In genomic region chr1:171150838-171151391, GRCm38 (mm10) we compare ENCODE assay signal across 8 mouse cellular contexts. TPM values are rescaled to one million over a fixed set of nuclear protein-coding genes. Genes with fewer than 3 reads are reported as not detected.
DNase-seq lines count a peak whose midpoint lies in the region; ATAC-seq lines count a peak whose summit lies in the region.

No protein-coding gene starts in this region.

- H3K4me1 ChIP-seq in kidney, embryonic 15.5 days: peaks cover 18% of the 10 kb centered on the region
- peaks cover 40% of the 10 kb centered on the region for H3K4me1 ChIP-seq in erythroblast, embryonic 14.5 days (ENCODE audit: control insufficient read depth)
- peaks cover 11% of the 10 kb centered on the region for H3K4me1 ChIP-seq in hindbrain, embryonic 12.5 days
- H3K4me1 ChIP-seq in limb, embryonic 12.5 days (replicated peaks): peaks cover 11% of the 10 kb centered on the region

- H3K27me3 ChIP-seq in kidney, embryonic 15.5 days: 0 out of 2 replicates have a peak, but pooled peaks cover 3% of the 10 kb centered on the region
- H3K27me3 ChIP-seq in erythroblast, embryonic 14.5 days (ENCODE audit: control insufficient read depth): peaks cover 12% of the 10 kb centered on the region
- peaks cover 11% of the 10 kb centered on the region for H3K27me3 ChIP-seq in hindbrain, embryonic 12.5 days
- H3K27me3 ChIP-seq in limb, embryonic 12.5 days: peaks cover 10% of the 10 kb centered on the region

- H3K27ac ChIP-seq in kidney, embryonic 15.5 days: peak overlapping the region; percentile 84
- H3K27ac ChIP-seq in hindbrain, embryonic 12.5 days: peak overlapping the region; percentile 49
- H3K27ac ChIP-seq in limb, embryonic 12.5 days: peak overlapping the region; percentile 85

- 3% methylated on average over 18 of the region's 18 CpGs for WGBS in kidney, embryonic 15.5 days
- 6% methylated on average over 18 of the region's 18 CpGs for WGBS in hindbrain, embryonic 12.5 days
- 4% methylated on average over 18 of the region's 18 CpGs for WGBS in limb, embryonic 12.5 days

- H3K36me3 ChIP-seq in kidney, embryonic 15.5 days: peaks cover 2% of the 10 kb centered on the region; the same call in 1 of the 2 replicates
- H3K36me3 ChIP-seq in erythroblast, embryonic 14.5 days (ENCODE audit: control insufficient read depth): peaks cover 7% of the 10 kb centered on the region
- peaks cover 2% of the 10 kb centered on the region; the same call in 1 of the 2 replicates for H3K36me3 ChIP-seq in hindbrain, embryonic 12.5 days
- H3K36me3 ChIP-seq in limb, embryonic 12.5 days: peaks cover 3% of the 10 kb centered on the region

- ATAC-seq in kidney, embryonic 15.5 days (replicated peaks; ENCODE audit: low FRiP score): peak; percentile 16; the same call in 1 of the 2 replicates
- peak; percentile 49 for ATAC-seq in hindbrain, embryonic 12.5 days (ENCODE audit: low FRiP score)
- 0 out of 2 replicates have a peak, but pooled peaks have one; percentile 17 for ATAC-seq in limb, embryonic 12.5 days (ENCODE audit: insufficient number of reproducible peaks, insufficient read depth, low FRiP score, low TSS enrichment, low read depth)
- 0 out of 2 replicates have a peak, but pooled peaks have one; percentile 2 for ATAC-seq in monocyte, adult 5-6 weeks (replicated peaks; ENCODE audit: insufficient number of reproducible peaks, low FRiP score, low TSS enrichment, poor library complexity, severe bottlenecking)

- H3K4me2 ChIP-seq in kidney, embryonic 15.5 days: peak overlapping the region; percentile 78
- peak overlapping the region; percentile 62 for H3K4me2 ChIP-seq in hindbrain, embryonic 12.5 days (replicated peaks)
- peak overlapping the region; percentile 66 for H3K4me2 ChIP-seq in limb, embryonic 12.5 days

- peak overlapping the region; percentile 51 for H3K9ac ChIP-seq in kidney, embryonic 15.5 days
- peak overlapping the region; percentile 64 for H3K9ac ChIP-seq in hindbrain, embryonic 12.5 days
- peak overlapping the region; percentile 70 for H3K9ac ChIP-seq in limb, embryonic 12.5 days (replicated peaks)

- no peaks in the 10 kb centered on the region for H3K9me3 ChIP-seq in kidney, embryonic 15.5 days (replicated peaks)
- no peaks in the 10 kb centered on the region for H3K9me3 ChIP-seq in erythroblast, embryonic 14.5 days (ENCODE audit: control insufficient read depth, low read length)
- no peaks in the 10 kb centered on the region for H3K9me3 ChIP-seq in hindbrain, embryonic 12.5 days (replicated peaks)
- no peaks in the 10 kb centered on the region for H3K9me3 ChIP-seq in limb, embryonic 12.5 days

- H3K4me3 ChIP-seq in kidney, embryonic 15.5 days (replicated peaks): peak overlapping the region; percentile 83
- peak overlapping the region; percentile 92 for H3K4me3 ChIP-seq in erythroblast, embryonic 14.5 days (replicated peaks)
- H3K4me3 ChIP-seq in hindbrain, embryonic 12.5 days: peak overlapping the region; percentile 74
- H3K4me3 ChIP-seq in limb, embryonic 12.5 days (replicated peaks): peak overlapping the region; percentile 79

- DNase-seq in kidney, adult 18-20 months: no peak
- DNase-seq in Muller cell, postnatal 12 days (ENCODE audit: inconsistent ontology term): peak; percentile 42
- no peak for DNase-seq in spleen, postnatal 36 days (ENCODE audit: low spot score in 2 of 2)

RNA-seq across cellular contexts. Expression of gene Mpz, which starts 0.4 kb away (rescaled TPM):
- 0.86 and 0.99 TPM in 2 replicates for polyA plus RNA-seq in kidney, embryonic 15.5 days (2015; fragmentation: Nextera tagmentation; extraction: Ambion mirVana)
- not detected in 2 replicates for polyA plus RNA-seq in erythroblast, embryonic 14.5 days (2012)
- polyA plus RNA-seq in hindbrain, embryonic 12.5 days (2016; fragmentation: Nextera tagmentation; extraction: Ambion mirVana): 2.4 and 4.2 TPM in 2 replicates
- 1.5 and 2.6 TPM in 2 replicates for polyA plus RNA-seq in limb, embryonic 12.5 days (2016; fragmentation: Nextera tagmentation; extraction: Ambion mirVana)
- not detected in 3 replicates for total RNA-seq in monocyte, adult 5-6 weeks (2017)

RNA-seq across cellular contexts. Expression of gene Sdhc, which starts 0.5 kb away (rescaled TPM):
- 307 and 309 TPM in 2 replicates for polyA plus RNA-seq in kidney, embryonic 15.5 days (2015; fragmentation: Nextera tagmentation; extraction: Ambion mirVana)
- 4.9 and 7.2 TPM in 2 replicates for polyA plus RNA-seq in erythroblast, embryonic 14.5 days (2012)
- 214 and 218 TPM in 2 replicates for polyA plus RNA-seq in hindbrain, embryonic 12.5 days (2016; fragmentation: Nextera tagmentation; extraction: Ambion mirVana)
- 182 and 217 TPM in 2 replicates for polyA plus RNA-seq in limb, embryonic 12.5 days (2016; fragmentation: Nextera tagmentation; extraction: Ambion mirVana)
- 15.7 to 38.4 TPM (median 25.1 TPM) in 3 replicates for total RNA-seq in monocyte, adult 5-6 weeks (2017)

RNA-seq across cellular contexts. Expression of gene Cfap126, which starts 37.2 kb away (rescaled TPM):
- polyA plus RNA-seq in kidney, embryonic 15.5 days (2015; fragmentation: Nextera tagmentation; extraction: Ambion mirVana): 2.0 and 2.1 TPM in 2 replicates
- polyA plus RNA-seq in erythroblast, embryonic 14.5 days (2012): 0.37 and 0.64 TPM in 2 replicates
- 9.8 and 14.1 TPM in 2 replicates for polyA plus RNA-seq in hindbrain, embryonic 12.5 days (2016; fragmentation: Nextera tagmentation; extraction: Ambion mirVana)
- polyA plus RNA-seq in limb, embryonic 12.5 days (2016; fragmentation: Nextera tagmentation; extraction: Ambion mirVana): 1.5 and 1.6 TPM in 2 replicates
- 1.4 to 6.2 TPM (median 1.6 TPM) in 3 replicates for total RNA-seq in monocyte, adult 5-6 weeks (2017)

RNA-seq across cellular contexts. Expression of gene Pcp4l1, which starts 45.2 kb away (rescaled TPM):
- 2.8 and 4.0 TPM in 2 replicates for polyA plus RNA-seq in kidney, embryonic 15.5 days (2015; fragmentation: Nextera tagmentation; extraction: Ambion mirVana)
- not detected in 2 replicates for polyA plus RNA-seq in erythroblast, embryonic 14.5 days (2012)
- 22.8 and 28.7 TPM in 2 replicates for polyA plus RNA-seq in hindbrain, embryonic 12.5 days (2016; fragmentation: Nextera tagmentation; extraction: Ambion mirVana)
- polyA plus RNA-seq in limb, embryonic 12.5 days (2016; fragmentation: Nextera tagmentation; extraction: Ambion mirVana): 2.0 and 2.8 TPM in 2 replicates
- total RNA-seq in monocyte, adult 5-6 weeks (2017): 0.29 to 2.0 TPM in 2 of 3 replicates, not detected in the other

Comparison
In these comparisons a context has a peak if more than half of its experiments do, and no peak if none do; other contexts are left out.
1. RNA of gene Sdhc, which starts 0.5 kb away (polyA plus RNA-seq): 307 to 309 TPM in kidney, embryonic 15.5 days, 214 to 218 TPM in hindbrain, embryonic 12.5 days and 182 to 217 TPM in limb, embryonic 12.5 days; 4.9 to 7.2 TPM in erythroblast, embryonic 14.5 days; every median in the first group is over 10 times any median in the second.
2. Peak in every context shown above with its lines, with median percentiles within 50 percentile points of each other: ATAC-seq, H3K27ac ChIP-seq, H3K4me2 ChIP-seq, H3K4me3 ChIP-seq and H3K9ac ChIP-seq.